Mouse (Mus musculus): ENCODE measurements at regions not wholly inside any gene's neighbourhood (a gene's known extent, or its start where the extent isn't known, plus 50 kb on each side); places are given as distances from the start of the nearest gene placed in this dataset.

DNA sequence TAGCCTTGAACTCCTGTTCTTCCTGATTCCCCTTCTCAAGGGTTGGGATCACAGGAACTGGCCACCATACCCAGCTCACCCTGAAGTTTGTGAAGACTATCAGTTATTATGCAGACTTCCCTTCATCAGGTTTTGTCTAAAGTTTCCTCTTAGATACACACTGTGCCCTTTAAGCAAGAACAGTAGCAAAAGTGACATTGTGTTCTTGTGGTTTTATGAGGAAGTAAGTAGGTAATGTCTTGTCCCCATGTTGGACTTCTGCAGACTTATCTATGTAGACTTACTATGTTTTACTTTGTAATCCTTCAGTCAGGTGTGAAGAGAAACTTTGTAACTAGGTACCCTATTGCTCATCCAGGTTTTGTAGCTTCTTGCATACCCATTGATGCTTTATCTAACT is 51.5 kb upstream of the Btg1 start:
- TF ChIP-seq CTCF (IDR thresholded peaks at IDR 0.05; ENCODE audit: extremely low read depth, insufficient read depth, low read length) (no peak), POLR2A (IDR thresholded peaks at IDR 0.05; ENCODE audit: extremely low read depth, insufficient read depth, low read length) (no peak)
